Mouse (Mus musculus) lung, adult 2 months (tissue): ENCODE results near the gene Abca6. TPM values are rescaled to one million over a fixed set of nuclear protein-coding genes. Genes with fewer than 3 reads are reported as not detected.

ENCODE experiments used
- DNase-seq: peaks from one replicate; pipeline ENCODE4 v3.0.0; 2022
- H3K4me1 ChIP-seq: fragments of 200-500 bp; 2 replicates; pipeline ENCODE4 v1.6.1; 2011; ENCODE audit warnings: low read length; ENCODE audit not compliant: control insufficient read depth, insufficient read depth
- H3K4me3 ChIP-seq: fragments of 200-500 bp; replicated peaks from 2 replicates; pipeline ENCODE3; 2011; ENCODE audit warnings: low read depth, mild to moderate bottlenecking, control low read depth, low read length; ENCODE audit errors: extremely low read depth
- CTCF ChIP-seq: fragments of 200-500 bp; IDR thresholded peaks from 2 replicates; pipeline ENCODE4 v1.5.1; 2011; ENCODE audit warnings: mild to moderate bottlenecking, low read length, control low read depth; ENCODE audit not compliant: insufficient read depth
- POLR2A ChIP-seq: fragments of 200-500 bp; IDR thresholded peaks from 2 replicates; pipeline ENCODE4 v1.6.1; 2011; ENCODE audit warnings: low read depth, mild to moderate bottlenecking, control low read depth, low read length, borderline replicate concordance; ENCODE audit errors: extremely low read depth
- WGBS: fragments of 180-500 bp; shearing (Covaris S2); methylation state at CpG from one replicate; pipeline ENCODE4 v1.1.7; 2018; 5-methylcytosine and 5-hydroxymethylcytosine counted together
- polyA plus RNA-seq: library from polyadenylated mRNA; depleted of rRNA; stranded (reverse); fragments of >200 nt; gene quantifications from 2 replicates; pipeline ENCODE4 v1.2.3, GENCODE M21; 2012; rRNA removed

Abca6 gene
- polyA plus RNA-seq, 1 experiment: 1.1 TPM

- Histone ChIP-seq H3K4me1 (no peaks in the 10 kb centered on the region), H3K4me3 (no peak overlapping the region)
- no peak for DNase-seq
- 89% methylated on average over 5 of the region's 5 CpGs for WGBS
- no peak for TF ChIP-seq CTCF
- TF ChIP-seq POLR2A: no peak
These were observed 103.9 kb downstream of the Abca6 start for GRCm38 (mm10) chr11:110147640-110148039.

- 53% methylated on average over 11 of the region's 11 CpGs for WGBS
- Histone ChIP-seq H3K4me1 (no peaks in the 10 kb centered on the region), H3K4me3 (no peak overlapping the region)
- DNase-seq: no peak
- TF ChIP-seq CTCF (no peak), POLR2A (no peak)
These were observed 106.2 kb downstream of the Abca6 start for GRCm38 (mm10) chr11:110145421-110145820.

GRCm38 (mm10) chr11:110130760-110131159 lies 120.8 kb downstream of the Abca6 start:
- Histone ChIP-seq H3K4me1 (no peaks in the 10 kb centered on the region), H3K4me3 (no peak overlapping the region)
- DNase-seq: no peak
- TF ChIP-seq POLR2A (no peak), CTCF (no peak)
- WGBS: 51% methylated on average over 5 of the region's 5 CpGs

Other genes with a start within 250 kb of the Abca6 start
- 16.5 and 23.0 TPM in 2 replicates for gene Abca8a, start 155.8 kb downstream of the Abca6 start, polyA plus RNA-seq
- 1.3 and 2.2 TPM in 2 replicates for gene Abca9, start 83.6 kb downstream of the Abca6 start, polyA plus RNA-seq
- 2.5 and 4.1 TPM in 2 replicates for gene Abca5, start 85.9 kb upstream of the Abca6 start, polyA plus RNA-seq
- gene Map2k6, start 147.3 kb upstream of the Abca6 start, polyA plus RNA-seq: 2.1 and 2.3 TPM in 2 replicates